Mouse (Mus musculus) kidney, postnatal 14 days (tissue): Measurements from ENCODE around the gene Edem3.
A peak's percentile ranks its signal among the peaks of the same experiment; 100 is the strongest.
"Not testable (repeated sequence)": the region's sequence is repeated elsewhere in the genome, so short reads cannot be mapped to it uniquely, and the experiment has no call there.

ENCODE experiments used
- DNase-seq: peaks from one replicate; pipeline ENCODE4 v3.0.0; 2022; ENCODE audit warnings: mixed read lengths

Edem3 gene

DNA sequence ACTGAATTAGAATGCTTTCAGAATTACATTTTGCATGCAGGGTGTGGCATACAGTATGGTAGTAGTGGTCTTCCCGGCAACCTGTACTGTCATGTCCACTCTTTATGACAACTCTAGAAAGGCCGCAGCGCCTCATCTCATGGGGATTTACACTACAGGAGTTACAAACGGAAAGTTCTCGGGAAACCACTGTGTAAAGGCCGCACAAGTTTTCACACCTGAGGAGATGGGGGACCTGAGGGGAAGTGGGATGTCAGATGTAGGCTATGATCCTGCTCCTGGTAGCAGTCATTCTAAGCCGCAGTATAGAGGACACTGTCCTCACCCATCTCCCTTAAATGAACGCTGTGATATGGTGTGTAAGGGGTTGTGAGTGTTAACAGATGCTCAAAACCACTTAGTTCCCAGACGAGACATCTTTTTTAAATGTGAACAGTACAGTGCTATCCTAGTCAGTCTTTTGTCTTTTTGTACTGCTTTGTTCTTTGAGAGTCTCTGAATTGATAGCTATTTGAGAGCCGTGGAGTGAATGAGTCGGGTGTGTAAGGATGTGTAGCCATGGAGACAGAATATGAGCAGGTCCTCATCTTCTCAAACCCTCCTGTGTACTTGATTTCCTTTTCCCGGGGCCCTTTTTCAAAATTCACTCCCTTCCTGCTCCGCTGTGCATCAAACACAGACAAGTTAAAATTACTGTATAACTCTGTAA lies 57.0 kb downstream of the Edem3 start:
- DNase-seq = no peak

DNA sequence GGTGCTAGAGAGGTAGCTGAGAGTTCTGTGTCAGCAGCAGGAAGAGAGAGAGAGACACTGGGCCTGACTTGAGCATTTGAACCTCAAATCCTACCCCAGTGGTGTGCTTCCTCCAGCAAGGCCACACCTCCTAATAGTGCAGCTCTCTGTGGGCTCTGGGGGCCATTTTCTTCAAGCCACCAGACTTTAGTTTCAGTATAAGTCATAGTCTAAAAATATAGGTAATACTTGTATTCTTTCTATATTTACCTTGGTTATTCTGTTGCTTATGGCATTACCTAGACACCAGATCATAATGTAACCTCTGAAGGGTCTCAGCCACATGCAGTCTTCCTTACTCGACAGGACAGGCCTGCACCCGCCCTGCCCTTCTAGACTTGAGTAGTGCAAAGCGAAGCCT lies 60.9 kb downstream of the Edem3 start:
- DNase-seq = no peak

GRCm38 (mm10) chr1:151819190-151819589 lies 64.0 kb downstream of the Edem3 start:
- DNase-seq = no peak

DNA sequence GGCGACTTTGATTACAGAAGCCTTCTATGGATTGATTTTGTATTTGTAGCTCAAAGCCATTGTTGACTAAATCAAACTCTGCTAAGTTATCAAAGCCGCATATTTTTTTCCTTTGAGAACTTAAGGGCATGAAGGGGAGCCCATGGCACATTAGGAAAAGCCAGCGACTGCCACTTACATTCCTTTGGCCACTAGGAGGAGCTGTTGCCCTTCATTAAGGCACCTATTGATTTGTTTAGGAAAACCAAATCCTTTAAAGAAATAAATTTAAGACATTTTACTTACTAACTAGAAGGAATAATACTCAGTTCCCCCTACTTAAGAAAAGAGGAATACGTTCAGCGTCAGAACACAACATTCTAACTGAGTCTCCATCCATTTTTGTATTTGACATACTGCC lies 65.3 kb downstream of the Edem3 start:
- peak; percentile 73 for DNase-seq

GRCm38 (mm10) chr1:151825065-151825464 lies 69.9 kb downstream of the Edem3 start:
- no peak for DNase-seq

GRCm38 (mm10) chr1:151831791-151832190 lies 76.6 kb downstream of the Edem3 start:
- DNase-seq = no peak

GRCm38 (mm10) chr1:151835261-151835660 lies 80.1 kb downstream of the Edem3 start:
- DNase-seq = no peak

DNA sequence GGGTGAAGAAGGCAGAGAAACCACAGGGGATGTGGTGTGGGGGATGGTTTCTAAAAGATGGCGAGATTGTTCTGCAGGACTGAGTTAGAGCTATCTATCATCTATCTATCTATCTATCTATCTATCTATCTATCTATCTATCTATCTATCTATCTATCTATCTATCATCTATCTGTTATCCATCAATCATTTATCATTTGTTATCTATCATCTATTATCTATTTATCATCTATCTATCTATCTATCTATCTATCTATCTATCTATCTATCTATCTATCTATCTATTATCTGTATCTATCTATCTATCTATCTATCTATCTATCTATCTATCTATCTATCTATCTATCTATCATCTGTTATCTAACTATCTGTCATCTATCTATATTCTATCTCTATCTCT lies 85.2 kb downstream of the Edem3 start:
- not testable (repeated sequence) for DNase-seq

DNA sequence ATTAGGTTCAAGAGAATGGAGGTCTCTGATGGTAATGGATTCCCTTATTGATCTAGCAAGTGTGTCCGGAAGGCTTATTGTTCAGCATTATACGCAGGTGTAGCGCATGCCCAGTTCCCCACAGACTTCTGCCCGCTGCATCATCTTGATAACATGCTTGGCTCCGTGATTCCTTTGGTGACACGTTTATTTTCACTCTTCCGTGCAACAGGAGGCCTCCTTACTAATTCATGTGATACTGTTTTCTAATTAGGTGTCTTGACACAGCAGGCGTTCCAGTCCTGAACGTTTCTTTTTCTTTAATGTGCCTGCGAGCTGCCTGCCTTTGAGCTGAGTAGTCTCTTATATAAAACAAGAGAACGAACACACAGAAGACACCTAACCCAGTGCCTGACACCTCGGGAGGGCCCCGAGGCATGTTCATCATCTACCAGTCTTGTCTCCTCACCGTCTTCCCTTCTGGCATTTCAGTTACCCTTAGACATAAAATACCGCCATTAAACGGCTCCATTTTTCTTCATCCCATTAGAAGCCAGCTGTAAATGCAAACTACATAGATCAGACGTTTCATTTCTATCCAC lies 90.2 kb downstream of the Edem3 start:
- DNase-seq = no peak

DNA sequence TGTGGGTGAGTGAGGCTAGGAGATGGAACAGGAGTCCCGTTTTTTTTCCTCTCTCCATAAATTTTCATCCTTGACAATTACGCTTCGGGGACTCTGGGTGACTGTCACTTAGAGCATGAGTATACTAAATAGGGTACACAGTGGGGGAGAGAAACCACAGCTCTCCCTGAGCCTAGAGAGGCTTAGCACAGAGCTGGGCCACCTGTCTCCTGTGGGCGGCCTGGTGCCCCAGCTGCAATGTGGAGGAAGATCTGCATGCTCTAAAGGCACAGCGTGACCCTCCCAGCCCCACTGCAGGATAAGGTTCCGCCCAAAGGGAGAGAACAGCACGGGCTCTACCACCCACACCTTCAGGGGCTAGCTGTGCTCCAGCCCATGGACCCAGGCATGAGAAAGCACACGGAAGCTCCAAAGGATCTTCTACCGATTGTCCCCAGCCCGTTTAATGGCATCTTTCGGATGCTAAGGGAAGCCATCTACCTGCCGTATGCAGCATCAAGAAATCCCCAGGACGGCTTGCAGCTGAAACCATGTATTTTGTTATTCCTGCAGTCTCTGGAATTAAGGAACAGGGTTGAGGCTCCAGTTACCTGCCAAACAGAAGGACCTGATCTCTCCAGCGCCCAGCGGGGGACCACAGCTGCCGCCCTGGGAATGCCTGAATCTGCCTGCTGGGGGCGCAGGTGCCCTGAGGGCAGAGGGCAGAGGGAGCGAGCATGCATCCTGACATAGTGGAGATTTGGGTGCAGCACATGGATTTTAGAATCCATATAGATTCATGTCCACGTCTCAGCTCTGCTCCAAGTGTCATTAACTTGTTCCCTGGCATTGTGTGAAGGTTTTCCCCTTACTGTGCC lies 91.0 kb downstream of the Edem3 start:
- no peak for DNase-seq

DNA sequence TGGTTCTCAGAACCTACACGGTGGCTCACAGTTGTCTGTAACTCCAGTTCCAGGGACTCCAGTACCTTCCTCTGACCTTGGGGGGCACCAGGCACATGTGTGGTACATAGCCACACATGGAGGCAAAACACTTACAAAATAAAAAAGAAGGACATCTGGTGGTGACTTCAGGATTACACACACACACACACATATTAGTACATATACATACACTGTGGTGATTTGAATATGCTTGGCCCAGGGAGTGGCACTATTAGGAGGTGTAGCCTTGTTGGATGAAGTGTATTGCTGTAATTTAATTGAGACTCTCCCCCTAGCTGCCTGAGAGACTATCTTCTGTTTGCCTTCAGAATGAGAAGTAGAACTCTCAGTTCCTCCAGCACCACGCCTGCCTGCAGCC lies 93.1 kb downstream of the Edem3 start:
- no peak for DNase-seq

DNA sequence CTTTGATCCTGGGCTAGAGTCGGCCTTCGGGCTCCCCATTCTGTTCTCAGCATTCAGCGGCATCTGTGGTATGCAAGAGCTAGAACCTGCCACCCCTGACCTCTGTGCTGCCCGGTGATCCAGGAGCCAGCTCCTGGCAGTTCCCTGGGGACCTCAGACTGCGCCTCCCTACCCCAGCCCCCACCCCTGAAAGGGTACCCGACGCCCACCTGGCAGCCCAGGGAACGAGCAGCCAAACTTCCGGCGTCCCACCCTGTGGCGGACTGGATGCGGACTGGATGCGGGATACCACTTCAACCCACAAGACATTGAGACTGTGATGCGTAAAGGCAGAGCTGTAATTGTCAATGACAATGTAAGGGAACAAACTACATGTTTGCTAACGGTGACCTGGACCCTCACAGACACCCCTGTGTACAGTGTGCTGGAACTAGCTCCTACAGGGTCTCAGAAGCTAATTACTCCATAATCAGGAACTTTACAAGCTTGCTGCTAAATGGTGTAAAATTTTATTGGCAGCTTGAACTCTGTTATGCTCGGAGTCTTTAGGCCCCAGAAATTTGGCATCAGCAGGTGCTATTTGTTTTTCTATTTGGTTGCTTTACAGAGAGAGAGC lies 94.9 kb downstream of the Edem3 start:
- DNase-seq = no peak

DNA sequence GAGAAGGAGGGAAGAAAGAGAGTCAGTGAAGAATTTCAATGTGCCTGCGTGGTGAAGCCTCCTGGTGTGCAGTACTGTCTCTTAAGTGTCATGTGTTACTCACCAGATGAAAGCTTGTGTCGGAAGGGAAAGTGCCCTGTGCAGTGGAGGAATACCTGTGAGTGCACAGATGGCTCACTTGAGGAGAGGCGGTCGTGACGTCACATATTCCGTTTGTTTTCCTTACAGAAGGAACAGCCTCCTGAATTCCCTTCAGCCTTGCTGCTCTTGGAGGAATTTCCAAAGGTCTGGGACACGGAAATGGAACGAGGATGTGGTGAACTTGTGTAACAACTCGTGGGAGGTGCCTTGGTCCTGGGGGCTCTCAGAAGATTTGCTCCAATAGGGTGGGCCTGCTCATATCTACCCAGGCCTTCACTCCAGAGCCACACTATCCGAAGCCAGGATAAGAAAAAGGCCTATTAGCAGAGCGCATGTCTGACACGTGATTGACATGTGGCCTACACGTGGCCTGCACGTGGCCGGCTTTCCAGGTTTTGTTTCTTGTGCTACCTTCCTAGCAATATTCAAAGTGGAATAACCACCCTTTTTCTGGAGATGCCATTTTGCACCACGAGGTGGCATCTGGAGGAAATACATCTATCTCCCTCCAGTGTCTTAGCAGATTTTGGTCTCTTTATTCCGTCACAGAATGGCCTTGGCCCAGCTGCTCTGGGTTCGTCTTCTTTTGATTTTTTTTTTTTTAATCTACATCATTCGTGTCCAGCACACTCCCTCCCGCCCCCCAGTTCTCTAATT lies 96.1 kb downstream of the Edem3 start:
- no peak for DNase-seq

- no peak for DNase-seq
Measured at GRCm38 (mm10) chr1:151851976-151852375, 96.8 kb downstream of the Edem3 start.

- DNase-seq = no peak
Measured at GRCm38 (mm10) chr1:151855561-151855960, 100.4 kb downstream of the Edem3 start.

DNA sequence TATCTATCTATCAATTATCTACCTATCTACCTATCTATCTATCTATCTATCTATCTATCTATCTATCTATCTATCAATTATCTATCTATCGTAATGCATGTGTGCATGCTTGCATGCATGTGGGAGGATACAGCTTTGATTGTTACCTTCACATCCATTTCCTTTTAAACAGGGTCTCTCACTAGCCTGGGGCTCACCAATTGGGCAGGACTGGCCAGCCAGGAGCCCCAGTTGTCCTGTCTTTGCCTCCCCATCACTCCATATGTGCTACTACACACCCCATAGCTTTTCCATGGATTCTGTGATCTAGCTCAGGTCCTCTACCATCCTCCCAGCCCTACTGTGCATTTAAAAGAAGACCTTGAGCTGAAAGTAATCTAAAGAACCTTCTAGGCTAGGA lies 103.3 kb downstream of the Edem3 start:
- no peak for DNase-seq

DNA sequence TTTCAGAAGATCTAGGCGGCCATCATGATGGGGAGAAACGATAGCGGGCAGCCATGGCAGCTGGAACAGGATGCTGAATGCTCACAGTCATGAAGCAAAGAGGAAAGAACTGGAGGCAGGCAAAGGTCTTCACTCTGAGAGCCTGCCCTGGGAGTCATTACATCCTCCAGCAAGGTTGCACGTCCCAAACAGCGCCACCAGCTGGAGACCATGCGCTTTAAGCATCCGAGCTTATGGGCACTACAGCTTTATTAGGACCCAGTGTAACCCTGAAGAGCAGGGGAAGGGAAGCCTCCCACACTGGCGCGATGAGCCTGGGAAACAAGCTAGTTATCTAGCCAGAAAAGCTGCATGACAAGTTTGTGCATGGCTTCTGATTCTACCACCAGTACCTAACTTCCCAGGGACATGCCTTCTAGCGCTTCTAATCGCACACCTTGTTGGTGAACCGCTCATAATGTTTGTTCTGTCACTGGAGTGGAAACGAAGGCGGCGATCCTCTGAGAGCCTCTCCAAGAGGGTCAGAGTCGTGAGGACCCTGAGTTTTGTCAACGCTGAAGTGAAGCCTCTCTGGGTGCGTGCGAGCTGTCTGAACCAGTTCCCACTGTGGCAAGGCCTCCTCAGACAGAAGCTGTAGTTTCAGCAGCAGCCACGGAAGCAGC lies 106.3 kb downstream of the Edem3 start:
- DNase-seq = no peak

DNA sequence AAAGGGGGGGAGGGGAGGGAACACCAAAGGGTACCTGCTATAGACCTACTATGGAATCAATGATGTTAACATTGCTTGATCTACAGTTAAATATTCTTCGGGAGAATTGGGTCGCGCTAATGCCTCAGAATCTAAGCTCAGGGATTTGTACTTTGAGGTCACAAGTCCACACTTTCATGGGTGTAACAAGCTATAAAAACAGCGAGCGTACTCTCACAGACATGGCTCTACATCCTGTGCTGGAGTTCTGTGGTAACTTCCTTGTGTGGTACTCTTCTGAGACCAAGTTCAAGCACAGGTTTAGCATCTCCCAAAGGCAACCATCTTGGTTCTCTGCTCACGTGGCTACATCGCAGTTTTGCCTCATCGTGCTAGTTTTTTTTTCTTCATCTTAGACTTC lies 106.9 kb downstream of the Edem3 start:
- DNase-seq = no peak

DNA sequence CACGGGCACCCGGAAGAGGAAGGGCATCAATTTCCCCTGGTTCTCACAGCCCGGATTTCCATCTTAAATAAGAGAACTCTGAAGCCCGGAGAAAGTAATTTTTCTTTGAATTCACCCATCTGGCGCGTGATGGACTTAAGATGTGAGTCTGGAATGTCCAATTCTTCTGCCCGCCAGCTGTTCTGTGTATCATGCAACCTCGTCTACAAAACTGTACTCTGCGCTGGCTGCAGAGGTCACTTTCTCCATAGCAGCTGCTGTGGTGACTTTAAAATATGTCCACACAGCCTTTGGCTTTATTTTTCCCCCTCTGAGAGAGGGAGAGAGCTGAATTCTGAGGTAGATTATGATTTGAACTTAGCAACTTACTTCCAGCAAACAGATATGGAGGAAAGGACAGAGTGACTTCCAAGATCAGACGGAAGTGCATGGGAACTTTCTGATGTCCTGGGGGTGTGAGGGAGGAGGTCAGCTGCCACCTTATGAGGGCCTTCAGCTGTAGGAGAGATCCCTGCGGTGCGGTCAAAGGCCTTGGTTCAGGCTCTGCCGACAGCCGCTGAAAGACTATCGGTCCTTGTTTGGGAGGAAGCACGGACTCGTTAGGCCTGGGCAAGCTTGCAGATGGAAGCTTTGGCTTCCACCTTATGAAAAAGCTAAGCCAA lies 108.1 kb downstream of the Edem3 start:
- peak; percentile 45 for DNase-seq

DNA sequence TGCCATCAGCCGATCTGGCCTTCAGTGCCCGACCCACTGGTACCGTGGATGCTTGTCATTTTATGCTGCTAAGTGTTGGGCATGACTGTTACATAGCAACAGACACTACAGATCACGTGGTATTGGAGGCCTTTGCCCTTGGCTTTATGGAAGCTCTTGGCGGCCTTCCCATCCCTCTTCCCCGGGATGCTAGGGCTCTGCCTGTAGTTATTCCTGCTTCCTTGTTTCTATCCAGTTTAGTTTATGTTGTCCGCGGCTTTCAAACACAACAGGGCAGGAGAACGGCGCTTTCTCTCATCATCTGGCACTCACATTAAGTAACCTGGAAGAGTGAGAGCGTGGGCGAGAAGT lies 108.6 kb downstream of the Edem3 start:
- DNase-seq = peak; percentile 49

DNA sequence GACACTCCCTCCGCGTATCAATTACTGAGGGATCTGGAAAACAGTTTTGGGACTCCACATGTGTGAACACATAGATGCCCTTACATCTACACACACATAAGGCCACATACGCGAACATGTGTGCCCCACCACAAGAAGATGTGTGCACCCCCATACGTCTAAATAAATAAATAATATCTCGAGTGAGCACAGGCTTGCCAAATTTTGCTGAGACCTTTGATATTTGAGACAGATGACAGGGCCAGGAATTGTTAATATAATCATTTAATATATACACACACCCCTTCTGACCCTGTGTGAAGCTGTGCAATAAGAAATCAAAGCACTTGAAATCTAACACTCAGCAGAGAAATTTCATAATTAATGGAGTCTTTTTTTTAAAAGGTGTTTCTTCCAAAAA lies 109.2 kb downstream of the Edem3 start:
- no peak for DNase-seq
